ENCODE assay signal across 38 mouse cellular contexts in the genomic region with DNA sequence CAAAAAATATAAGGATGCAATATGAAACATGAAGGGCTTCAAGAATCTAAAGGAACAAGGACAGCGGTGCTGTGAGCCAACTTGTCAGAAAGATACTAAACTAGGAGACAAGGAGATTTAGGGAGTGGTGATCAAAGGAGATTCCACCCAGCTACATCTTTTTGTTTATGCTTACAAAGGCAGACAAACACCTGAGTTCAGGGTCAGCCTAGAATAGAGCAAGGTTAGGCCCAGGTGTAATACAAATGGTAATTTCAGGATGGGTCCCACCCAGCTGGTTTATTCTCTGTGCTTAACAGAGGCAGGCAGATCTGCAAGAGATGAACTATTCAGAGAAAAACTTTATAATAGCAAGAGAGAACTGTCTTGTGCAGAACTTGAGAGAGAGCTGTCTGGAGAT. TPM values are rescaled to one million over a fixed set of nuclear protein-coding genes. Genes with fewer than 3 reads are reported as not detected.
"Had no signal": no experiment of that assay in that cellular context is flagged by ENCODE, and none has a peak within 500 bp of the region (broad histone marks: within the 10 kb centered on the region; RNA-seq: fewer than 3 reads in every experiment).

No protein-coding gene starts in this region.

- DNase-seq: gastrocnemius, postnatal 14 days; gastrocnemius, postnatal 36 days; heart, adult 11 months; heart, adult 2 months; heart, postnatal 36 days; kidney, adult 18-20 months; kidney, adult 8-10 months; kidney, postnatal 10 days; kidney, postnatal 25 days; kidney, postnatal 4 days; liver; liver, embryonic 13.5 days; liver, postnatal 0 days had no signal

- ATAC-seq: hindbrain, postnatal 0 days; intestine, embryonic 16.5 days; liver, postnatal 0 days had no signal

- H3K9me3 ChIP-seq: heart, embryonic 13.5 days; heart, embryonic 15.5 days; hindbrain, embryonic 13.5 days; hindbrain, embryonic 15.5 days; limb, embryonic 10.5 days; limb, embryonic 12.5 days; liver, embryonic 13.5 days; liver, embryonic 15.5 days had no signal

- H3K4me3 ChIP-seq: heart, adult 2 months; heart, embryonic 13.5 days; heart, embryonic 15.5 days; hindbrain, embryonic 13.5 days; hindbrain, embryonic 15.5 days; layer of hippocampus, adult 2 months; left cerebral cortex, adult 2 months; limb, embryonic 10.5 days; limb, embryonic 12.5 days; liver, embryonic 13.5 days; liver, embryonic 15.5 days had no signal

- H3K27ac ChIP-seq: heart, adult 2 months; heart, embryonic 13.5 days; heart, embryonic 15.5 days; hindbrain, embryonic 13.5 days; hindbrain, embryonic 15.5 days; hindbrain, postnatal 0 days; layer of hippocampus, adult 2 months; left cerebral cortex, adult 2 months; limb, embryonic 10.5 days; limb, embryonic 12.5 days; liver, embryonic 13.5 days; liver, embryonic 15.5 days had no signal

- H3K36me3 ChIP-seq: heart, embryonic 13.5 days; heart, embryonic 15.5 days; hindbrain, embryonic 13.5 days; hindbrain, embryonic 15.5 days; limb, embryonic 10.5 days; limb, embryonic 12.5 days; liver, embryonic 13.5 days; liver, embryonic 15.5 days had no signal

- H3K4me2 ChIP-seq: heart, embryonic 11.5 days; heart, embryonic 13.5 days; heart, embryonic 15.5 days; hindbrain, embryonic 13.5 days; hindbrain, embryonic 15.5 days; limb, embryonic 12.5 days; liver, embryonic 11.5 days; liver, embryonic 13.5 days; liver, embryonic 15.5 days had no signal

- H3K27me3 ChIP-seq: heart, embryonic 15.5 days had no signal

- H3K9ac ChIP-seq: heart, embryonic 13.5 days; heart, embryonic 15.5 days; hindbrain, embryonic 13.5 days; hindbrain, embryonic 15.5 days; limb, embryonic 12.5 days; liver, embryonic 13.5 days; liver, embryonic 15.5 days; liver, postnatal 0 days had no signal

RNA-seq across cellular contexts. Expression of gene Acsbg2, which starts 40.9 kb away (rescaled TPM):
- total RNA-seq: gastrocnemius, adult 18-20 months; gastrocnemius, adult 8-10 months; gastrocnemius, postnatal 14 days; gastrocnemius, postnatal 36 days; heart, adult 2 months; heart, postnatal 36 days; hematopoietic stem cell, adult 5-6 weeks; hindbrain, postnatal 0 days; layer of hippocampus, adult 2 months; layer of hippocampus, postnatal 10 days; layer of hippocampus, postnatal 25 days; left cerebral cortex, adult 2 months; left cerebral cortex, postnatal 14 days; left cerebral cortex, postnatal 36 days had no signal
- polyA plus RNA-seq: heart, embryonic 11.5 days; heart, embryonic 13.5 days; heart, embryonic 15.5 days; hindbrain, embryonic 11.5 days; hindbrain, embryonic 15.5 days; hindbrain, postnatal 0 days; intestine, embryonic 14.5 days; intestine, embryonic 16.5 days; kidney, embryonic 14.5 days; kidney, embryonic 16.5 days; limb, embryonic 10.5 days; limb, embryonic 12.5 days; limb, embryonic 14.5 days; liver, embryonic 11.5 days; liver, embryonic 13.5 days; liver, embryonic 15.5 days; liver, postnatal 0 days had no signal

RNA-seq across cellular contexts. Expression of gene 1700061G19Rik, which starts 41.9 kb away (rescaled TPM):
- total RNA-seq: gastrocnemius, adult 18-20 months; gastrocnemius, adult 8-10 months; gastrocnemius, postnatal 14 days; gastrocnemius, postnatal 36 days; heart, adult 2 months; heart, postnatal 36 days; hematopoietic stem cell, adult 5-6 weeks; hindbrain, postnatal 0 days; left cerebral cortex, adult 2 months had no signal
